Mouse (Mus musculus): Measurements from ENCODE around the gene Hoxa9. TPM values are rescaled to one million over a fixed set of nuclear protein-coding genes. Genes with fewer than 3 reads are reported as not detected.

The Hoxa9 gene
- polyA plus RNA-seq, 1 experiment from 2014 or later, result not detected

DNA sequence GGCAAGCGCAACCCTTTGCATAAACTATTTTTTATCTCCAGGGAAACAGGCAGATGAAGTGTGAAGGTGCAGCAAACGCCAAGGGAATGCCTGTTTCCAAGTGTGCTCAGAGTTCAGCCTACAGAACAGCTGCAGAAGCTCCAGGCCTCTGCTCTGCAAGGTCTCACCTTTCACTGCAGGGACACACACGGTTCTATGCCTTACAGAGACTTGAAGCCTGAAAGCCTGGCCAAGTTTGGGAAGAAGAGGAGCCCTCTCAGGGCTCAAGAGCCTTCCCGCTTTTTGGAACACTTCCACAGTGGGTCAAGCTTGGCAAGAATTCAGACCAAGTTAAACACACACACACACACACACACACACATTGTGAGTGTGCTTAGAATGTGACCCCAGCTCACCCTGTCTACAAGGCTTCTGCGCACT is 41.7 kb downstream of the Hoxa9 start:
- H3K4me3 ChIP-seq, result no peak overlapping the region
- H3K27ac ChIP-seq (replicated peaks), result no peak overlapping the region
- peak; percentile 34 for DNase-seq (ENCODE audit: low spot score)
- no peaks in the 10 kb centered on the region for H3K9me3 ChIP-seq
- H3K36me3 ChIP-seq (replicated peaks), result no peaks in the 10 kb centered on the region
- peaks cover 100% of the 10 kb centered on the region for H3K27me3 ChIP-seq (replicated peaks; ENCODE audit: low read depth, poor library complexity, severe bottlenecking)
- 9% methylated on average over 5 of the region's 5 CpGs for WGBS
- H3K4me1 ChIP-seq, result peaks cover 14% of the 10 kb centered on the region

DNA sequence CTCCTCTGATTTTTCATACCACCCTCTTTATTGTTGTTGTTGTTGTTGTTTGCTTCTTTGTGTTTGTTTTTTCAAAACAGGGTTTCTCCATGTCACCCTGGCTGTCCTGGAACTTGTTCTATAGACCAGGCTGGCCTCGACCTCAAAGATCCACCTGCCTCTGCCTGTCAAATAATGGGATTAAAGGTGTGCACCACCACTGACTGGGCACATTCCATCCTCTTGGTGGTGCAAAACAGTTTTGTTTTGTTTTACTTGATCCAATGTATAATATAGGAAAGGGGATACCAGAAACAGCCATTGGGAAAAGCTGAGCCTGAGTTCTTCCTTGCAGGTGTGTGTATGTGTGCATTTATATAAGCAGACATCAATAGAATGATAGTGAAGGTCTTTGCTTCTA is 44.4 kb downstream of the Hoxa9 start:
- Histone ChIP-seq H3K36me3 (replicated peaks) (no peaks in the 10 kb centered on the region), H3K27me3 (replicated peaks; ENCODE audit: low read depth, poor library complexity, severe bottlenecking) (peaks cover 100% of the 10 kb centered on the region), H3K9me3 (no peaks in the 10 kb centered on the region), H3K4me3 (no peak overlapping the region), H3K4me1 (peaks cover 6% of the 10 kb centered on the region; the same call in 1 of the 2 replicates), H3K27ac (replicated peaks) (no peak overlapping the region)
- no peak for DNase-seq (ENCODE audit: low spot score)
- WGBS, result 8% methylated on average over 1 of the region's 1 CpGs

DNA sequence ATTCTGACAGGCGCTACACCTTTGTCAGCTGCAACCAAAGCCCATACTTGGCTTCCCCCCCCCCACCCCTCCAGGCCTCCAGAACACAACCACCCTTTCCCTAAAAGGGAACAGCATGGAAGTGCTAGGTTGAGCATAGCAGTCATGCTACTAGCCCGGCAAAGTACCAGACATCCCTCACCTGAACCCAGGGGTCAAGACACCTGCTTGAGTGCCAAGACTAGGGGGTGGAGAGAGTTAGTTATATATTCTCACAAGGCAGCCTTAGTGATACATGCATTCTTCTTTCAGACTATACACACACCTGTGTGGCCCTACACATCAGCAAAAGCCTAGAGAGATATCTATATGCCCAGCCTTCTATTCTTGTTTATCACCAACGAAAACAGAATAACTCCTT is 45.1 kb downstream of the Hoxa9 start:
- no peaks in the 10 kb centered on the region for H3K36me3 ChIP-seq (replicated peaks)
- no peaks in the 10 kb centered on the region for H3K4me1 ChIP-seq
- H3K9me3 ChIP-seq, result no peaks in the 10 kb centered on the region
- DNase-seq (ENCODE audit: low spot score), result no peak
- no peak overlapping the region for H3K27ac ChIP-seq (replicated peaks)
- 7% methylated on average over 3 of the region's 3 CpGs for WGBS
- no peak overlapping the region for H3K4me3 ChIP-seq
- peaks cover 100% of the 10 kb centered on the region for H3K27me3 ChIP-seq (replicated peaks; ENCODE audit: low read depth, poor library complexity, severe bottlenecking)

DNA sequence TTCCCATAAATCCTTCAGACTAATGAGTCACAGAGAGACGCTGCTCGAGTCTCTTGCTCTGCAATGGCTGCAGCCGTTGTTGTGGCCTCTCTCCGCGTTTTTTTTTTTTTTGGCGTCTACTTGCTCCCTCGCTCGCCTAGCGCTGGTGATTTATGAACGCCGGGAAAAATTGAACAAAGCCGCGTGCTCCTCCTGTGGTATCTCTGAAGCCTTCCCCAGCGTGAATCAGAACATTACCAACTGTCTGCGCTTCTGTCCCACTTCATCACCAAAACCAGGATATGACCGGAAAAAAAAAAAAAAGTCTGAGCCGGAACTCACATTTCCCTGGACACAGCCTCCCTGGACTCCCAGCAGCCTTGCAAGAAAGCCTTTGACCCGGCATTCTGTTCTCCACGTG is 45.7 kb downstream of the Hoxa9 start:
- no peak for DNase-seq (ENCODE audit: low spot score)
- H3K4me1 ChIP-seq, result no peaks in the 10 kb centered on the region
- WGBS, result 2% methylated on average over 19 of the region's 19 CpGs

DNA sequence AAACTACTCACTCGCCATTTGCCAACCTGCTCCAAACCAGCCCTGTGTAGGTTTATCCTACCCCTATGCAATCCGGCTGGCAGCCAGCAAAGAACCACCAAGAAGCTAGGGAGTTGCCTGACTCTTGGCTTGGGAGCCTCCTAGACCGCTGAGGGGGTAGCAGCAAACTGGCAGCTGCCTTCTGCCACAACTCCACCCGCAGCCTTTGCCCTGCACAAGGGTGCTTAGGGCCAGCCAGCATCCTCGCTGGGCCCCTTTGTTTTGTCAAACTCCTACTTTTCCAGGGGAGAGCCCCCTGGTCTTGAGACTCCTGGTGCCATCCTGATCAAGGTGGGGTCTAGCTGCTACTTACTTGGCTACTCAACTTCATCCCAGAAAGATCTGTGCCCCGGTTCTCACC is 46.2 kb downstream of the Hoxa9 start:
- H3K4me3 ChIP-seq, result no peak overlapping the region
- DNase-seq (ENCODE audit: low spot score), result peak; percentile 36

More for the DNA sequence above, 45.7 kb downstream of the Hoxa9 start:
- H3K9me3 ChIP-seq, result no peaks in the 10 kb centered on the region
- H3K27ac ChIP-seq (replicated peaks), result no peak overlapping the region
- H3K4me3 ChIP-seq, result no peak overlapping the region
- no peaks in the 10 kb centered on the region for H3K36me3 ChIP-seq (replicated peaks)
- peaks cover 100% of the 10 kb centered on the region for H3K27me3 ChIP-seq (replicated peaks; ENCODE audit: low read depth, poor library complexity, severe bottlenecking)

DNA sequence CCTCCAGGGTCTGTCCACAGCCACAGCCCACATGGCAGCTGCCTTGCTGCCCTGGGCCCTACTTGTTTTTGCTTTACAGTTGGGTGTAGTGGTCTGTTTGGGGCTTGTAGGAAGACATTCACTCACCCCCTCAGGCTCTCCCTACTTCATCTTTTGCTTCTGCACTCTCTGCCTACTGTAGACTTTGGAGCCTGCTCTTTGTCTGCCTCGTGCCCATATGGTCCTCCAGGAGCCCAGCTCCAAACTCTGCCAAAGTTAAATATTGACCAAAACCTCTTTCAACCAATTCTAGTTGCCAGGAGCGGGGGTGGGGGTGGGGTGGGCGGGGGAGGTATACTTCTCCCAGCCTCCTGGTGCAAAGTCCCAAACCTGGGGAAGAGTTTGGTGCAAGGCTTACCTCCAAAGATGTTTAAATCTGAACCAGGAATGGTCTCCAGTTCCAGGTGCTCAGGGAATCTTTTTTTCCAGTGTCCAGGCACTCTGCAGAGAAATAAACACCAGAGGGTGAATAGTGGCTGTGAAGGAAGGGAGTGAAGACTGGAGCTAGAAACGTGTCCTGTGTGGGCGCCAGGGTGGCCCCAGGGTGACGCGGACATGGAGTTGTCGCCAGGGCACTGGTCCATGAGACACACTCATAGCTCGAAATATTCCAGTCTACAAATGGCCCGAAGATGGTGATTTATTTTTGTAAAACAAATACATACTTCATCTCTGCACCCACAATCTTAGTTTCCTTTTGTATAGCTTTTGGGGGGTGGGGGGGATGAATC is 47.4 kb downstream of the Hoxa9 start:
- no peaks in the 10 kb centered on the region for H3K36me3 ChIP-seq (replicated peaks)
- WGBS, result 8% methylated on average over 10 of the region's 10 CpGs
- DNase-seq (ENCODE audit: low spot score), result no peak
- no peaks in the 10 kb centered on the region for H3K4me1 ChIP-seq
- no peak overlapping the region for H3K4me3 ChIP-seq
- H3K9me3 ChIP-seq, result no peaks in the 10 kb centered on the region
- peaks cover 100% of the 10 kb centered on the region for H3K27me3 ChIP-seq (replicated peaks; ENCODE audit: low read depth, poor library complexity, severe bottlenecking)
- no peak overlapping the region for H3K27ac ChIP-seq (replicated peaks)

More for the DNA sequence above, 46.2 kb downstream of the Hoxa9 start:
- WGBS, result 1% methylated on average over 6 of the region's 6 CpGs
- H3K27ac ChIP-seq (replicated peaks), result no peak overlapping the region
- H3K27me3 ChIP-seq (replicated peaks; ENCODE audit: low read depth, poor library complexity, severe bottlenecking), result peaks cover 100% of the 10 kb centered on the region
- H3K4me1 ChIP-seq, result no peaks in the 10 kb centered on the region
- H3K36me3 ChIP-seq (replicated peaks), result no peaks in the 10 kb centered on the region
- no peaks in the 10 kb centered on the region for H3K9me3 ChIP-seq

DNA sequence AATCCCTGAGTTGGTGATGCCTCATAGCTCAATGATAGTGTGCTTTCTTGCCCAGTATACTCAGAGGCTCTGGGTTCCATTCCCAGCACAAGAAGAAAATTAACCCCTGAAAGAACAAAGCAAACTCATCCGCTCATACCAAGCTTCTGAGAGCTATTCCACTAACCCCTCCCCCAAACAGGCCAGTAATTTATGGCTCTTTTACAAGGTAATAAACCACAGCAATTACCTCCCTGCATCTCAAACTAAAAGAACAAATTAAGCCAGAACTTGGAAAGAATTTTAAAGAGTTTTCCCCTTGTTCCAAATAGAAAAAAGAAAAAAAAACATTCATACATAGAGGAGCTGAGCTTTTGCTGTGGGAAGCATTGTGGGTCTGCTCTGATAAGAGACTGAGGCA is 48.1 kb downstream of the Hoxa9 start:
- no peak overlapping the region for H3K4me3 ChIP-seq
- H3K27me3 ChIP-seq (replicated peaks; ENCODE audit: low read depth, poor library complexity, severe bottlenecking), result peaks cover 100% of the 10 kb centered on the region
- no peak overlapping the region for H3K27ac ChIP-seq (replicated peaks)
- no peaks in the 10 kb centered on the region for H3K4me1 ChIP-seq
- no peak for DNase-seq (ENCODE audit: low spot score)
- 9% methylated on average over 1 of the region's 1 CpGs for WGBS
- no peaks in the 10 kb centered on the region for H3K36me3 ChIP-seq (replicated peaks)
- no peaks in the 10 kb centered on the region for H3K9me3 ChIP-seq

DNA sequence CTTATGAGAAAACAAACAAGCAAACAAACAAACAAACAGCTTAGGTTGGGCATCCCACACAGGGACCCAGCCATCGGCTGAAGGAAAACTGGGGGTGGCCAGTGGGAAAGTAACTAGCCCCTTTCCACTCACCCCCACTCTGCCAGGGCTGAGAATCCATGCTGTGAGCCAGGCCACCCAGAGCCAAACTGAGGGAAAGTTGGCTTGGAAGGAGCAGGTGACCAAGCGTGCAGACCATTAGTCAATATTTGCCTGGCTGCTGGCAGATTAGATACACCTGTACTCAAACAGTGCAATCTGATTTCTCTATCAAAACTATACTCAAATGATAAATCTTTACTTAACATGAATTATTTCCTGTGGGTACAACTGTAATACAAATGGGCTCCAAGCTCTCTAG is 48.9 kb downstream of the Hoxa9 start:
- Histone ChIP-seq H3K4me1 (no peaks in the 10 kb centered on the region), H3K27me3 (replicated peaks; ENCODE audit: low read depth, poor library complexity, severe bottlenecking) (peaks cover 100% of the 10 kb centered on the region), H3K4me3 (no peak overlapping the region), H3K36me3 (replicated peaks) (no peaks in the 10 kb centered on the region), H3K9me3 (no peaks in the 10 kb centered on the region), H3K27ac (replicated peaks) (no peak overlapping the region)
- DNase-seq (ENCODE audit: low spot score), result no peak
- 11% methylated on average over 2 of the region's 2 CpGs for WGBS

DNA sequence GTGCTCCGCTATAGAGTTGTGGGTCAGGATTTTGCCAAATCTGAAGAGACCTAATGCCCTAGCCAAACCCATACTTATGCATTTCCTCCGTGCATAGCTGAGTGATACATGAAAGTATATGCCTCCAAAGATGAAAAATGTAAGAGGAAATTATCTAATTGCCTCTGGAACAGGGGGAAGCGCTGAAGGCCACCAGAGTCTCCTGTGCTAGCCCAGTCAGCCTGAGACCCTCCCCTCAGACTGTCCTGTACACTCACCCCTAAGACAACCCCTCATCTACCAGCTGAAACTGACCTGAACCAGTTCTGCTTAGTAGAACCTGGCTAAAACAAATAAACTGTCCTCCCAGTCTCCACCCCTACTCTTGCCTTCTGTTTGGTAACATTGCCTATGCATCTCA is 50.2 kb downstream of the Hoxa9 start:
- H3K27ac ChIP-seq (replicated peaks), result no peak overlapping the region
- H3K36me3 ChIP-seq (replicated peaks), result no peaks in the 10 kb centered on the region
- peaks cover 3% of the 10 kb centered on the region for H3K4me1 ChIP-seq
- H3K27me3 ChIP-seq (replicated peaks; ENCODE audit: low read depth, poor library complexity, severe bottlenecking), result peaks cover 100% of the 10 kb centered on the region
- no peak overlapping the region for H3K4me3 ChIP-seq
- DNase-seq (ENCODE audit: low spot score), result no peak
- H3K9me3 ChIP-seq, result no peaks in the 10 kb centered on the region
- WGBS, result 3% methylated on average over 3 of the region's 3 CpGs

DNA sequence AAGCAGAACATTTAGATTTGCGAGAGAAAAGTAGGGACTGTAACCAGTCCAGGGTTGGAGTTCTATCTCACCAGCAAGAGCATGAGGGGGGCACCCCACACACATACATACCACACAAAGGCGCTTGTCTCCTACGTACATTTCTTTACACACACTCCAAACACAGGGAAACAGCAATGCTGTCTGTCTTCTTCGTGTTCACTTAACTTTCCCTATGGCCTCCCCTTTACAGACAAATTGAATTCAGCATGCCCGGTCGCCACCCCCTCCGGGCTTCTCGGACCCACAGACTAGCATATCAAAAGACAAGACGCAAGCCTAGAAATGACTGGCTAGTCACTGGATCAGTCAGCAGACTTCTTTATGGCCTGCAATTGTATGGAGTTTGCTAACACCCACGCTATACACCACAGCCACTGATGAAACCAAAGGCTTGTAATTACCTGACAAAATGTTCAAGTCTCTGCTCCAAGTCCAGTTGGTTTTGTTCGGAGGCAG is 50.6 kb downstream of the Hoxa9 start:
- no peak overlapping the region; the same call in 1 of the 2 replicates for H3K4me3 ChIP-seq
- whole genome bisulfite sequencing, result 2% methylated on average over 11 of the region's 11 CpGs
- H3K27me3 ChIP-seq (replicated peaks; ENCODE audit: low read depth, poor library complexity, severe bottlenecking), result peaks cover 100% of the 10 kb centered on the region
- H3K9me3 ChIP-seq, result no peaks in the 10 kb centered on the region
- H3K27ac ChIP-seq (replicated peaks), result no peak overlapping the region
- H3K36me3 ChIP-seq (replicated peaks), result no peaks in the 10 kb centered on the region
- no peak for DNase-seq (ENCODE audit: low spot score)
- H3K4me1 ChIP-seq, result peaks cover 7% of the 10 kb centered on the region

DNA sequence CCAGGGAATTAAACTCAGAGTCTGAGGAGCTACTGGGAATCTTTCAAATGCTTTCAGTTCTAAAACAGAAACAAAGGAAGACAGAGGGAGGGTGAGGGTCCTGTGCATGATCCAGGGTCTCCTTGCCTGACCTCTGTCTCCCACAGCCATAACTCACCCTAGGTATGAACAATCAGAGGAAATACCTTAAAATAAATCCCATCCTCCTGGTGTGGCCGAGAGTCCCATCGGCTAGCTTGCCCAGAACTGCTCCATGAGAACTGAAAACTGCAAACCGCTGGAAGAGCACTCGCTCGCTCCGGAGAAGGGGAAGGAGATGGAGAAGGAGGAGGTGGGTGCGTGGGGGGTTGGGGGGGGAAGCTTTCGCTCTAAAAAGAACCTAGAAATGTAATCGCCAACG is 51.2 kb downstream of the Hoxa9 start:
- DNase-seq (ENCODE audit: low spot score), result no peak
- no peaks in the 10 kb centered on the region for H3K36me3 ChIP-seq (replicated peaks)
- H3K27ac ChIP-seq (replicated peaks), result 0 out of 2 replicates have a peak overlapping the region, but pooled peaks have one; percentile 1
- H3K27me3 ChIP-seq (replicated peaks; ENCODE audit: low read depth, poor library complexity, severe bottlenecking), result peaks cover 100% of the 10 kb centered on the region
- no peaks in the 10 kb centered on the region for H3K9me3 ChIP-seq
- H3K4me1 ChIP-seq, result peaks cover 7% of the 10 kb centered on the region
- H3K4me3 ChIP-seq, result peak overlapping the region; percentile 46
- WGBS, result under 1% methylated on average over 10 of the region's 10 CpGs

DNA sequence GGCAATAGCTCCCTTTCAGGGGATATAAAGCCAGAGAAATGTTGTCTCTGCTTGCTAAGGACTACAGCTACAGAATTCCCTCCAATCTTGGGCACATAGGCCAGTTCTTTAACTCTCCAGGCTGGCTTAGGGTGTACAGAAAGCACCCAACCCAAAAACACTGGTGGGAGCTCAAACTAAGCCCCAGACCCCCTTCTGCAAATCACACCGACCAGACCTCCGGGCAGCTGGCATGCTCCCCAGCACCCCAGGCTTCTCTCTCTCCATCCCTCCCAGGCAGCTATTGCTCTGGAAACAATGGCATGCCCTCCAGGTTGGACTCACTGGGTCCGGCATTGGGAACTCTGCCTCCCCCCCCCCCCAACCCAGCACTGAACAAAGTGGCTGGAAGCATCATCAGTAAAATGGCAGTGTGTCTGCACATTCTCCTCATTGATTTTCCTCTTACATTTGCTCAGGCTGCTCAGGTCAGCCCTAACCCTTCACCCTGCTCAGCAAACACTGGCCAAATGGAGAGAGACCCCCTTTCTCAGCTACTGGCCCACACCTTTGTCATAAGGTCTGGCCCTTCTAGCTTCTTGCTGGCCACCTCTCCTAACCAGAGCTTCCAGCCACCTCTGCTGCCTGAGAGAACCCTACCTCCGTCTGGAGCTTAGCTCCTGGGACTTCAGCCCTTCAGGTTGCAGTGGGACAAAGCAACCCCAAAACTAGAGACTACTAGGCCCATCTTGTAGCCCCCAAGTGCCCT is 51.8 kb downstream of the Hoxa9 start:
- no peaks in the 10 kb centered on the region for H3K36me3 ChIP-seq (replicated peaks)
- H3K4me3 ChIP-seq, result peak overlapping the region; percentile 46
- H3K9me3 ChIP-seq, result no peaks in the 10 kb centered on the region
- DNase-seq (ENCODE audit: low spot score), result peak; percentile 49
- under 1% methylated on average over 4 of the region's 4 CpGs for WGBS
- H3K27ac ChIP-seq (replicated peaks), result 0 out of 2 replicates have a peak overlapping the region, but pooled peaks have one; percentile 41
- H3K27me3 ChIP-seq (replicated peaks; ENCODE audit: low read depth, poor library complexity, severe bottlenecking), result peaks cover 100% of the 10 kb centered on the region
- peaks cover 7% of the 10 kb centered on the region for H3K4me1 ChIP-seq
